Mouse (Mus musculus): ENCODE data around the gene Pgpep1.

- TF ChIP-seq POLR2A (IDR thresholded peaks at IDR 0.05; ENCODE audit: insufficient read length, low read depth) (no peak), E2F4 (IDR thresholded peaks at IDR 0.05; ENCODE audit: insufficient read depth) (no peak), MAX (IDR thresholded peaks at IDR 0.05; ENCODE audit: low read depth) (no peak), TCF3 (IDR thresholded peaks at IDR 0.05; ENCODE audit: insufficient read length, low read depth) (no peak), CEBPB (IDR thresholded peaks at IDR 0.05; ENCODE audit: insufficient read depth, poor library complexity, severe bottlenecking) (no peak)
These were observed 58.9 kb downstream of the Pgpep1 start for GRCm38 (mm10) chr8:70601271-70601649.

All from myocyte (in vitro differentiated cells).